Mouse (Mus musculus): ENCODE data around the gene Cmpk1.
"Not testable (repeated sequence)": the region's sequence is repeated elsewhere in the genome, so short reads cannot be mapped to it uniquely, and the experiment has no call there.

The Cmpk1 gene

DNA sequence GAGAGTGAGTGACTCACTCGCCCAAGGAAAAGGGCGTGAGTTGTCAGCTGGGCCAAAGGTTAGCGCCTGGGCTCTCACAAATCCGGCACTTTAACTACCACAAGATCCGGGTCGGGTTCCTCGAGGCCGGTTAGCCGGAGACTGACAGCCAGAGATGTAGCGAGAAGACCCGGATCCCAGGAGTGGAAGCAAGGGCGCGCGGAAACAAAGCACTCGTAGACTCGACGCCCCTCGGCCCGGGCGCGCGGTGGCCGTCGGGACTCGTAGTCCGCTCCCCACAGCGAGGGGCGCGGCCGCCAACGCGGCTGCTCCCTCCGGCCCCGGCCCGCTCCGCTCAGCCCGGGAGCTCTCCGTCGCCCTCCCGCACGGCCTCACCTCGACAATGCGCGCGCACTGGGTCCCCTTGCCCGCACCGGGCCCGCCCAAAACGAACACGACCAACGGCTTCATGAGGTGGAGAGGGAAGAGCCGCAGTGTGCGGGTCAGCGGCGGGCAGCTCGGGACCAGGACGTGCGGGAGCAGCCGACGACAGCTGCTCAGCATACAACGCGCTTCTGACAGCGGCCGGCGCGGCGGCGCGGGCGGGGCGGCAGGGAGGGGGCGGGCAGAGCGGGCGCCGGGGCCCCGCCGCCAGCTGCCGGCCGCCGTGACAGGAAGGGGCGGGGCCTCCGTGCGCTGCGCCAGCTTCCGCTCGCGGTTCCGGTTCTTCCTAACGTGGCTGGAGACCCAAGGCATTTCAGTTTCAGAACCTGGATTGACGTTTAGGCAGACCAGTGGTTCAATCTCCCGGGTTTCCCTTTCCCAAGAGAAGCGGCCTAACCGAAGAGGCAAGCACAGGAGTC, at the start of gene Cmpk1:
Cmpk1 (minus strand) TSS at position 651 of the 842 bp plus-strand sequence.
- peak; percentile 93 for DNase-seq (ENCODE audit: low spot score)

GRCm38 (mm10) chr4:115035043-115035442, 48.0 kb upstream of the Cmpk1 start:
- DNase-seq (ENCODE audit: low spot score), result no peak

- DNase-seq (ENCODE audit: low spot score), result no peak
Observed at GRCm38 (mm10) chr4:115019997-115020396, 33.0 kb upstream of the Cmpk1 start.

GRCm38 (mm10) chr4:115014276-115014675, 27.2 kb upstream of the Cmpk1 start:
- no peak for DNase-seq (ENCODE audit: low spot score)

DNA sequence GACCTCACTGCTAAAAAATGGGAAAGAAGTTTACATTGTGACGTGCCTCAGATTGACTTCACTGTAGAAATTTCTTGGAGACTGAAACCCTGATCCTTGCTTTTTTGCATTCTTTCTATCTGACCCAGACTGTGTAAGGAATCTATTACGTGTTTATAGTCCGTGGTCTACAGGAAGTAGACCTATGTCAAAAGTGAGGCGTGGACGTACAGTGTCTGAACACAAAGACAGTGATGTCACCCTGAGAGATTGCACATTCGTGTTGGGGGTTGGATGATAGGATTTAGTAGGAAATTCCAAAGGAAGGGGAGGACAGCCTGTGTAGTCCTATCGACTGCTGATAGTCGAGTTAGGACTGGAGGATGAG, 13.4 kb upstream of the Cmpk1 start:
- no peak for DNase-seq (ENCODE audit: low spot score)

GRCm38 (mm10) chr4:114999773-115000428, 12.9 kb upstream of the Cmpk1 start, which contains the start of gene Stil:
Stil (plus strand) TSS chr4:115000159.
- DNase-seq (ENCODE audit: low spot score), result peak; percentile 97

GRCm38 (mm10) chr4:114999445-114999772, 12.4 kb upstream of the Cmpk1 start:
- DNase-seq (ENCODE audit: low spot score), result no peak

DNA sequence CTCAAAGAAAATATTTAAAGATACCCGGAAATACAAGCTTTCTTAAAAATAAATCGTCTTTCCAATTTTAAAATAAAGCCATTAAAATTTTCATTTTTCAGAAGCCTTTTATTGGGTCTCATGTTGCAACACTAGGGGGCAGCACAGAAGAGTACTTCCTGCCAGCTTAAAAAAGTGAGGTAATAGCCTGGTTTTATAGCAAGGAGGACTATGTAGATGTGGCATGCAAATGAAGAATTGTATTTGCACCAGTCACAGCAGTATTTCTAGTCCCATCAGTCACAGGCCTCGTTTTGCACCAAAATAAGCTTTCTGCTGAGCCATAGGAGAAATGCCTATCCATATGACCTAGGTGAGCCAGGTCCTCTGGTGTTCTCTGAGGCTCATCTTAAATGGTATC, 10.0 kb upstream of the Cmpk1 start:
- DNase-seq (ENCODE audit: low spot score), result peak; percentile 51

GRCm38 (mm10) chr4:114994218-114994617, 7.2 kb upstream of the Cmpk1 start:
- no peak for DNase-seq (ENCODE audit: low spot score)

DNA sequence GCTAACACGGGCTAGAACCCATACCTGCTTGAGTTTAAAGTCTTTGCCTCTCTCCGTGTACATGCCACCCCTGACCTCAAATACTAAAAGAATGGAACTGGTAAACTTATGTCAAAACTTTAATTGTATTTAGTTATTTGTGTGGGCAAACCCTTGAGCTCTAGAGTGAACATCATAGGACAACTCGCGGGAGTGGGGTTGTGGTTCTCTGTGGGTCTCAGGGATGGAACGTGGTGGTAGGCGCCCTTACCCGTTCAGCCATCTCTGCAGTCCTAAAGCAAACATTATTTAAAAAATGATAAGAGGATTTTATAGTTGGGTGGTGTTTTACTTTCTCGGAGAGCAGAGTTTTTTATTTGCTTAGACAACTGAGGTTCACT, 840 bp downstream of the Cmpk1 start:
- DNase-seq (ENCODE audit: low spot score), result no peak

- no peak for DNase-seq (ENCODE audit: low spot score)
Observed at GRCm38 (mm10) chr4:114983020-114983419, 4.0 kb downstream of the Cmpk1 start.

GRCm38 (mm10) chr4:114982619-114983018, 4.4 kb downstream of the Cmpk1 start:
- no peak for DNase-seq (ENCODE audit: low spot score)

- DNase-seq (ENCODE audit: low spot score), result no peak
Observed at GRCm38 (mm10) chr4:114973229-114973740, 13.8 kb downstream of the Cmpk1 start.

- no peak for DNase-seq (ENCODE audit: low spot score)
Observed at GRCm38 (mm10) chr4:114970736-114971135, 16.3 kb downstream of the Cmpk1 start.

DNA sequence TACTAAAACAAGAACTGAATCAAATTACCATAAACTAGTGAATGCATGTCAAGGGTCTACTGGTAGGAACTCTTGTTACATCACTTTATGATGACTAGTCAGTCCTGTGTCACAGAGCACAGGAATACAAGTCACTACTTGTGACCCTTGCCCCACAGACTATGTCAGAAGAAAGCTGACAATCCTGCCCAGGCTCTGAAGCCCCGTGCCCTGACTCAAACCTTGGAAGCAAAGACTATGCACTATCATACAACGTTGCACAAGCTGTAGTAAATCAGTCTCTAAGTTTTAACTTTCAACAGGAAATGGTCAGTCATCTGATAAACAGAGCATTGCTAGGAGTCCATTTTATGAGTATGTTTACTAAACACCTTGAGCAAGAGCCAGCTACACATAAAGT, 26.2 kb downstream of the Cmpk1 start:
- not testable (repeated sequence) for DNase-seq (ENCODE audit: low spot score)

GRCm38 (mm10) chr4:114959533-114959932, 27.5 kb downstream of the Cmpk1 start:
- no peak for DNase-seq (ENCODE audit: low spot score)

DNA sequence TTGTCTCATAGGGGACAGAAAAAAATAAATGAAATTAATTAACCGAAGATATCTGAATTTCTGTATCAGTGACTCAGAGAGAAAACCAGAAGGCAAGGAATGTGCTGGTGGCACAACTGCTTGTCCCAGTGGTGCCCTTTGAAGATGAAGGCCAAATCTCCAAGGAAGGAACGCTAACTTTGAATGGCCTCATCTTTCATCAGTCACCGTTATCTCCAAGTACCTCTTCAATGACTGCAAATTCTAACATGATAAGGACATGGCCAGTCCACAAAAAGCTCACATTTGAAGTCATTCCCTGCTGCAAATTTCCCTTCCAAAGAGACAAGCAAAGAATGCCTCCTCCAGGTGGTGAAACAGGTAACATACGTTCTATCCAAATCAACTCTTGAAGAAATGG, 28.3 kb downstream of the Cmpk1 start:
- DNase-seq (ENCODE audit: low spot score), result no peak

GRCm38 (mm10) chr4:114958231-114958630, 28.8 kb downstream of the Cmpk1 start:
- no peak for DNase-seq (ENCODE audit: low spot score)

- no peak for DNase-seq (ENCODE audit: low spot score)
Observed at GRCm38 (mm10) chr4:114957403-114957802, 29.6 kb downstream of the Cmpk1 start.

- no peak for DNase-seq (ENCODE audit: low spot score)
Observed at GRCm38 (mm10) chr4:114953172-114953571, 33.9 kb downstream of the Cmpk1 start.

GRCm38 (mm10) chr4:114947852-114948481, 39.1 kb downstream of the Cmpk1 start:
- DNase-seq (ENCODE audit: low spot score), result no peak

DNA sequence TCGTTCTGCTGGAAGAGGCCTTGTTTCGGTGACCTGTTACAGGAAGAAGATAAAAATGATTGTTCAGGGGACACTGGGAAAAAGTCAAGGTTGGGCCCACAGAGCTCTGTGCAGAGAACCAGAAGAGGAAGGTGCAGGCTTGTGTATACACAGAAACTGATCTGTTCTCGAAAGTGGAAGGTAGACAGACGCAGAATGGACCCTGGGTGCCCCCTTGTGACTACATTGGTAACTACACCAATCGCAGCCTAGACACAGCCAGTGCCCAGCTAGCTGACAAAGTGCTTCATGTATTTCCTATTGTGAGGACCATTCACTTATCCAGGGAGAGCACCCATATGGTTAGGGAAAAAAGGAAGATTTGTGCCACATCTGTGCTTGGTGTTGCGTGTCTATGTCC, 39.6 kb downstream of the Cmpk1 start:
- peak; percentile 86 for DNase-seq (ENCODE audit: low spot score)

DNA sequence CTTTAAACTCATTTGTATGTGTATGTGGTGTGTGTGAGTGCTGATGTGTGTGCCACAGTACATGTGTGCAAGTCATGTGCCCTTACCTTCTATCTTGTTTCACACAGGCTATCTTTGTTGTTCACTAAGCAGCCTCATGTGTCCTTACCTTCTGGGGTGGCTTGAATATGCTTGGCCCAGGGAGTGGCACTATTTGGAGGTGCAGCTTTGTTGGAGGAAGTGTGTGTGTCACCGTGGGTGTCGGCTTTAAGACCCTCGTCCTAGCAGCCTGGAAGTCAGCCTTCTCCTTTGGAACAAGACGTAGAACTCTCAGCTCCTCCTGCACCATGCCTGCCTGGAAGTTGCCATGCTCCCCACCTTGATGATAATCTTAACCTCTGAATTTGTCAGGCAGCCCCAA, 40.6 kb downstream of the Cmpk1 start:
- DNase-seq (ENCODE audit: low spot score), result no peak

Data from testis, postnatal 10 days (tissue).